Comparison of ENCODE assay signal across 8 mouse cellular contexts in genomic region chr11:107417041-107417583, GRCm38 (mm10). TPM values are rescaled to one million over a fixed set of nuclear protein-coding genes. Genes with fewer than 3 reads are reported as not detected.
DNase-seq lines count a peak whose midpoint lies in the region; ATAC-seq lines count a peak whose summit lies in the region.

No protein-coding gene starts in this region.

- peaks cover 61% of the 10 kb centered on the region for H3K4me1 ChIP-seq in embryonic facial prominence, embryonic 10.5 days
- H3K4me1 ChIP-seq in megakaryocyte, embryonic 14.5 days = peaks cover 99% of the 10 kb centered on the region
- H3K4me1 ChIP-seq in stomach, embryonic 14.5 days (ENCODE audit: control insufficient read depth, insufficient read depth, low read length) = peaks cover 8% of the 10 kb centered on the region; the same call in 1 of the 2 replicates

- H3K27ac ChIP-seq in embryonic facial prominence, embryonic 10.5 days (replicated peaks) = peak overlapping the region; percentile 81
- H3K27ac ChIP-seq in stomach, embryonic 14.5 days (ENCODE audit: low read length) = peak overlapping the region; percentile 12

- H3K4me2 ChIP-seq in stomach, embryonic 14.5 days (replicated peaks; ENCODE audit: low read depth, low read length) = 0 out of 2 replicates have a peak overlapping the region, but pooled peaks have one; percentile 10

- H3K36me3 ChIP-seq in embryonic facial prominence, embryonic 10.5 days (replicated peaks) = peaks cover 2% of the 10 kb centered on the region; the same call in 1 of the 2 replicates
- peaks cover 18% of the 10 kb centered on the region for H3K36me3 ChIP-seq in megakaryocyte, embryonic 14.5 days (replicated peaks; ENCODE audit: low read length)
- H3K36me3 ChIP-seq in stomach, embryonic 14.5 days (ENCODE audit: control insufficient read depth, insufficient read depth, low read length) = no peaks in the 10 kb centered on the region

- no peaks in the 10 kb centered on the region for H3K27me3 ChIP-seq in embryonic facial prominence, embryonic 10.5 days (replicated peaks; ENCODE audit: low read depth, poor library complexity, severe bottlenecking)
- H3K27me3 ChIP-seq in megakaryocyte, embryonic 14.5 days (replicated peaks) = no peaks in the 10 kb centered on the region
- H3K27me3 ChIP-seq in stomach, embryonic 14.5 days (ENCODE audit: control insufficient read depth, insufficient read depth, low read length) = no peaks in the 10 kb centered on the region

- intact Hi-C loops in heart, postnatal 10 days (cut with DNase I) = loop anchor here (1.0 to 2.0 kb wide), 2 partner anchors 52 to 62 kb away; no protein-coding TSS in a partner anchor

- ATAC-seq in stomach, embryonic 14.5 days (ENCODE audit: insufficient number of reproducible peaks, insufficient read depth, low FRiP score, low read depth) = 0 out of 2 replicates have a peak, but pooled peaks have one; percentile 33

- WGBS in embryonic facial prominence, embryonic 10.5 days = 42% methylated on average over 14 of the region's 14 CpGs
- 56% methylated on average over 14 of the region's 14 CpGs for WGBS in stomach, embryonic 14.5 days

- H3K9me3 ChIP-seq in embryonic facial prominence, embryonic 10.5 days = no peaks in the 10 kb centered on the region
- no peaks in the 10 kb centered on the region for H3K9me3 ChIP-seq in megakaryocyte, embryonic 14.5 days
- no peaks in the 10 kb centered on the region for H3K9me3 ChIP-seq in stomach, embryonic 14.5 days (ENCODE audit: control insufficient read depth, low read depth, low read length)

- peak overlapping the region; percentile 12; the same call in 1 of the 2 replicates for H3K4me3 ChIP-seq in embryonic facial prominence, embryonic 10.5 days
- H3K4me3 ChIP-seq in megakaryocyte, embryonic 14.5 days (replicated peaks) = peak overlapping the region; percentile 90
- H3K4me3 ChIP-seq in stomach, embryonic 14.5 days (ENCODE audit: low read depth, low read length) = no peak overlapping the region

- H3K9ac ChIP-seq in stomach, embryonic 14.5 days (replicated peaks; ENCODE audit: low read depth, low read length) = no peak overlapping the region

- DNase-seq in adrenal gland, adult 18-20 months (ENCODE audit: low spot score in 2 of 2) = peak; percentile 3 to 22
- DNase-seq in adrenal gland, postnatal 25 days = no peak
- peak; percentile 25 for DNase-seq in embryonic facial prominence, embryonic 10.5 days (ENCODE audit: low spot score)
- peak; percentile 57 to 59 for DNase-seq in heart, postnatal 10 days
- DNase-seq in kidney, postnatal 25 days = peak; percentile 43 to 76
- DNase-seq in retina, embryonic 14.5 days (ENCODE audit: low spot score) = no peak

RNA-seq across cellular contexts. Expression of gene Pitpnc1, which starts 53.4 kb away (rescaled TPM):
- 10 to 100 TPM; 13.3 to 16.1 TPM for total RNA-seq in adrenal gland, adult 18-20 months (2021)
- 14.8 and 20.4 TPM in 2 replicates for total RNA-seq in adrenal gland, postnatal 25 days (2021)
- 37.1 and 42.5 TPM in 2 replicates for polyA plus RNA-seq in embryonic facial prominence, embryonic 10.5 days (2016; fragmentation: Nextera tagmentation; extraction: Ambion mirVana)
- total RNA-seq in heart, postnatal 10 days (2021) = 10 to 100 TPM; 75.6 to 78.1 TPM
- polyA plus RNA-seq in megakaryocyte, embryonic 14.5 days (2012; ENCODE audit: insufficient read depth, low replicate concordance) = 1.4 and 5.1 TPM in 2 replicates
- polyA plus RNA-seq in stomach, embryonic 14.5 days (2014; fragmentation: Nextera tagmentation; extraction: Ambion mirVana) = 15.5 and 15.7 TPM in 2 replicates

Comparison
In these comparisons a context has a peak if more than half of its experiments do, and no peak if none do; other contexts are left out.
1. DNase-seq: peak in adrenal gland, adult 18-20 months (2 of 2), embryonic facial prominence, embryonic 10.5 days (single experiment), heart, postnatal 10 days (2 of 2) and kidney, postnatal 25 days (2 of 2); none in adrenal gland, postnatal 25 days (single experiment) and retina, embryonic 14.5 days (single experiment).